Mouse (Mus musculus): ENCODE measurements around the gene Sufu. TPM values are rescaled to one million over a fixed set of nuclear protein-coding genes. Genes with fewer than 3 reads are reported as not detected.

The Sufu gene
- total RNA-seq, 2 experiments from 2014 or later, result 20.1 to 23.5 TPM

GRCm38 (mm10) chr19:46459889-46460288, 63.2 kb downstream of the Sufu start:
- DNase-seq (ENCODE audit: low spot score in 2 of 2), result no peak

GRCm38 (mm10) chr19:46462574-46462973, 65.9 kb downstream of the Sufu start:
- no peak for DNase-seq (ENCODE audit: low spot score in 2 of 2)

- DNase-seq (ENCODE audit: low spot score in 2 of 2), result no peak
Observed at GRCm38 (mm10) chr19:46463446-46463845, 66.8 kb downstream of the Sufu start.

GRCm38 (mm10) chr19:46466160-46466559, 69.5 kb downstream of the Sufu start:
- DNase-seq (ENCODE audit: low spot score in 2 of 2), result no peak

GRCm38 (mm10) chr19:46467051-46467503, 70.4 kb downstream of the Sufu start:
- DNase-seq (ENCODE audit: low spot score in 2 of 2), result no peak

GRCm38 (mm10) chr19:46470364-46471240, 73.9 kb downstream of the Sufu start:
- no peak for DNase-seq (ENCODE audit: low spot score in 2 of 2)

GRCm38 (mm10) chr19:46471324-46472093, 74.8 kb downstream of the Sufu start:
- DNase-seq (ENCODE audit: low spot score in 2 of 2), result no peak

GRCm38 (mm10) chr19:46477432-46477845, 80.7 kb downstream of the Sufu start:
- no peak for DNase-seq (ENCODE audit: low spot score in 2 of 2)

- DNase-seq (ENCODE audit: low spot score in 2 of 2), result peak in 1 of 2 experiments; percentile 52
Observed at GRCm38 (mm10) chr19:46478242-46478641, 81.5 kb downstream of the Sufu start.

GRCm38 (mm10) chr19:46478826-46479225, 82.1 kb downstream of the Sufu start:
- DNase-seq (ENCODE audit: low spot score in 2 of 2), result peak in 1 of 2 experiments; percentile 47

GRCm38 (mm10) chr19:46479306-46480075, 82.8 kb downstream of the Sufu start:
- DNase-seq (ENCODE audit: low spot score in 2 of 2), result no peak

GRCm38 (mm10) chr19:46480624-46481345, 84.1 kb downstream of the Sufu start:
- no peak for DNase-seq (ENCODE audit: low spot score in 2 of 2)

- no peak for DNase-seq (ENCODE audit: low spot score in 2 of 2)
Observed at GRCm38 (mm10) chr19:46481352-46481751, 84.7 kb downstream of the Sufu start.

GRCm38 (mm10) chr19:46481756-46482155, 85.1 kb downstream of the Sufu start:
- DNase-seq (ENCODE audit: low spot score in 2 of 2), result no peak

GRCm38 (mm10) chr19:46482896-46483516, 86.3 kb downstream of the Sufu start:
- DNase-seq (ENCODE audit: low spot score in 2 of 2), result no peak

GRCm38 (mm10) chr19:46483701-46484328, 87.1 kb downstream of the Sufu start:
- DNase-seq (ENCODE audit: low spot score in 2 of 2), result peak in 1 of 2 experiments; percentile 39

GRCm38 (mm10) chr19:46484518-46484917, 87.8 kb downstream of the Sufu start:
- DNase-seq (ENCODE audit: low spot score in 2 of 2), result peak; percentile 56 to 73

GRCm38 (mm10) chr19:46485847-46486246, 89.2 kb downstream of the Sufu start:
- DNase-seq (ENCODE audit: low spot score in 2 of 2), result no peak

GRCm38 (mm10) chr19:46486709-46487108, 90.0 kb downstream of the Sufu start:
- no peak for DNase-seq (ENCODE audit: low spot score in 2 of 2)

- DNase-seq (ENCODE audit: low spot score in 2 of 2), result no peak
Observed at GRCm38 (mm10) chr19:46489448-46489847, 92.8 kb downstream of the Sufu start.
